Mouse (Mus musculus) midbrain, embryonic 14.5 days (tissue): ENCODE data around the gene Ankrd65. TPM values are rescaled to one million over a fixed set of nuclear protein-coding genes. Genes with fewer than 3 reads are reported as not detected.
"Not testable (repeated sequence)": the region's sequence is repeated elsewhere in the genome, so short reads cannot be mapped to it uniquely, and the experiment has no call there.

Experiments used
- ATAC-seq: fragments of 200-750 bp; cut with Nextera tagmentation; 2 replicates; pipeline ENCODE4 v1.8.0; 2017; ENCODE audit warnings: moderate number of reproducible peaks, moderate library complexity; ENCODE audit not compliant: low FRiP score, low TSS enrichment
- DNase-seq: peaks from one replicate; pipeline ENCODE4 v3.0.0-alpha.2; 2015
- H3K27ac ChIP-seq: fragments of 300-500 bp; sonication (generic); replicated peaks from 2 replicates; pipeline ENCODE4 v1.5.1; 2014; ENCODE audit warnings: mild to moderate bottlenecking, low read depth, low read length, moderate library complexity
- H3K27me3 ChIP-seq: fragments of 300-500 bp; sonication (generic); 2 replicates; pipeline ENCODE4 v1.6.1; 2014; ENCODE audit warnings: low read length, control low read depth, mixed read lengths; ENCODE audit not compliant: control insufficient read depth, insufficient read depth
- H3K36me3 ChIP-seq: fragments of 300-500 bp; sonication (generic); 2 replicates; pipeline ENCODE4 v1.6.1; 2014; ENCODE audit warnings: low read length, control low read depth; ENCODE audit not compliant: control insufficient read depth, insufficient read depth
- H3K4me1 ChIP-seq: fragments of 300-500 bp; sonication (generic); 2 replicates; pipeline ENCODE4 v1.6.1; 2014; ENCODE audit warnings: mild to moderate bottlenecking, antibody characterized with exemption, low read length, control low read depth; ENCODE audit not compliant: control insufficient read depth, insufficient read depth
- H3K4me2 ChIP-seq: fragments of 300-500 bp; sonication (generic); 2 replicates; pipeline ENCODE4 v1.6.1; 2014; ENCODE audit warnings: mild to moderate bottlenecking, low read length, moderate library complexity
- H3K4me3 ChIP-seq: fragments of 300-500 bp; sonication (generic); replicated peaks from 2 replicates; pipeline ENCODE4 v1.5.1; 2014; ENCODE audit warnings: low read depth, low read length
- H3K9ac ChIP-seq: fragments of 300-500 bp; sonication (generic); replicated peaks from 2 replicates; pipeline ENCODE4 v1.6.1; 2014; ENCODE audit warnings: mild to moderate bottlenecking, low read length, moderate library complexity
- H3K9me3 ChIP-seq: fragments of 300-500 bp; sonication (generic); 2 replicates; pipeline ENCODE4 v1.6.1; 2016; ENCODE audit warnings: low read length, control low read depth, mixed read lengths; ENCODE audit not compliant: control insufficient read depth
- WGBS: fragments of 180-500 bp; shearing (Covaris S2); extraction: QIAGEN DNeasy Blood & Tissue Kit; methylation state at CpG from one replicate; pipeline ENCODE4 v1.1.7; 2014; 5-methylcytosine and 5-hydroxymethylcytosine counted together
- polyA plus RNA-seq: library from polyadenylated mRNA; unstranded; fragments of >200 nt; fragmentation: Nextera tagmentation; extraction: Ambion mirVana; gene quantifications from 2 replicates; pipeline ENCODE4 v1.2.1, GENCODE M21; 2014

Gene Ankrd65
- polyA plus RNA-seq, 1 experiment from 2014 or later, result not detected

- no peak overlapping the region for H3K4me2 ChIP-seq
- no peaks in the 10 kb centered on the region for H3K9me3 ChIP-seq
- peaks cover 4% of the 10 kb centered on the region; the same call in 1 of the 2 replicates for H3K27me3 ChIP-seq
- no peak overlapping the region for H3K9ac ChIP-seq
- H3K4me3 ChIP-seq, result no peak overlapping the region
- 84% methylated on average over 4 of the region's 4 CpGs for WGBS
- no peak overlapping the region for H3K27ac ChIP-seq
- peaks cover 6% of the 10 kb centered on the region; the same call in 1 of the 2 replicates for H3K4me1 ChIP-seq
- ATAC-seq, result no peak
- H3K36me3 ChIP-seq, result no peaks in the 10 kb centered on the region
- no peak for DNase-seq
Measured at GRCm38 (mm10) chr4:155779498-155779897, 10.7 kb upstream of the Ankrd65 start.

GRCm38 (mm10) chr4:155780895-155781294 is 9.3 kb upstream of the Ankrd65 start:
- Histone ChIP-seq H3K9me3 (no peaks in the 10 kb centered on the region), H3K36me3 (no peaks in the 10 kb centered on the region), H3K4me3 (no peak overlapping the region), H3K4me1 (no peaks in the 10 kb centered on the region; the same call in 1 of the 2 replicates), H3K27ac (no peak overlapping the region), H3K9ac (no peak overlapping the region), H3K4me2 (no peak overlapping the region), H3K27me3 (no peaks in the 10 kb centered on the region)
- ATAC-seq (no peak), DNase-seq (peak; percentile 19)
- 27% methylated on average over 6 of the region's 6 CpGs for WGBS

- H3K9me3 ChIP-seq, result no peaks in the 10 kb centered on the region
- H3K27ac ChIP-seq, result peak overlapping the region; percentile 92
- H3K4me1 ChIP-seq, result no peaks in the 10 kb centered on the region; the same call in 1 of the 2 replicates
- ATAC-seq, result no peak; the same call in 1 of the 2 replicates
- peak overlapping the region; percentile 61 for H3K4me3 ChIP-seq
- no peaks in the 10 kb centered on the region for H3K36me3 ChIP-seq
- peak overlapping the region; percentile 69 for H3K4me2 ChIP-seq
- no peaks in the 10 kb centered on the region for H3K27me3 ChIP-seq
- DNase-seq, result peak; percentile 39
- 38% methylated on average over 16 of the region's 16 CpGs for WGBS
- H3K9ac ChIP-seq, result peak overlapping the region; percentile 82
Measured at GRCm38 (mm10) chr4:155783486-155784080, 6.7 kb upstream of the Ankrd65 start.

GRCm38 (mm10) chr4:155784081-155784701 is 6.0 kb upstream of the Ankrd65 start:
- Histone ChIP-seq H3K4me1 (no peaks in the 10 kb centered on the region; the same call in 1 of the 2 replicates), H3K27me3 (no peaks in the 10 kb centered on the region)
- ATAC-seq, result peak; percentile 86

GRCm38 (mm10) chr4:155785246-155785645 is 5.0 kb upstream of the Ankrd65 start:
- Histone ChIP-seq H3K9ac (no peak overlapping the region), H3K27ac (peak overlapping the region; percentile 20; the same call in 1 of the 2 replicates), H3K9me3 (no peaks in the 10 kb centered on the region), H3K4me1 (no peaks in the 10 kb centered on the region; the same call in 1 of the 2 replicates), H3K4me3 (no peak overlapping the region), H3K27me3 (no peaks in the 10 kb centered on the region), H3K4me2 (no peak overlapping the region), H3K36me3 (no peaks in the 10 kb centered on the region)
- ATAC-seq (no peak), DNase-seq (no peak)
- 78% methylated on average over 10 of the region's 10 CpGs for WGBS

More at GRCm38 (mm10) chr4:155784081-155784701, 6.0 kb upstream of the Ankrd65 start:
- under 1% methylated on average over 52 of the region's 52 CpGs for whole genome bisulfite sequencing
- peak overlapping the region; percentile 61 for H3K4me3 ChIP-seq
- H3K4me2 ChIP-seq, result peak overlapping the region; percentile 69
- H3K9ac ChIP-seq, result peak overlapping the region; percentile 82
- H3K36me3 ChIP-seq, result no peaks in the 10 kb centered on the region
- H3K27ac ChIP-seq, result peak overlapping the region; percentile 92
- no peaks in the 10 kb centered on the region for H3K9me3 ChIP-seq
- peak; percentile 90 for DNase-seq

- H3K27me3 ChIP-seq, result no peaks in the 10 kb centered on the region
- peak within 1 kb of the TSS; percentile 20; the same call in 1 of the 2 replicates for H3K27ac ChIP-seq
- DNase-seq (no peak), ATAC-seq (no peak)
- no peaks in the 10 kb centered on the region; the same call in 1 of the 2 replicates for H3K4me1 ChIP-seq
- 69% methylated on average over 5 of the region's 5 CpGs for WGBS
- no peaks in the 10 kb centered on the region for H3K9me3 ChIP-seq
- no peaks in the 10 kb centered on the region for H3K36me3 ChIP-seq
- H3K4me2 ChIP-seq, result peak within 1 kb of the TSS; percentile 69
- peak within 1 kb of the TSS; percentile 82; the same call in 1 of the 2 replicates for H3K9ac ChIP-seq
- H3K4me3 ChIP-seq, result peak within 1 kb of the TSS; percentile 61
Measured at GRCm38 (mm10) chr4:155785819-155786218, 4.4 kb upstream of the Ankrd65 start, which contains the start of gene Tmem88b. Gene Tmem88b, minus strand, starts transcription at chr4:155785874.

- 78% methylated on average over 3 of the region's 3 CpGs for WGBS
Measured at GRCm38 (mm10) chr4:155788300-155788699, 1.9 kb upstream of the Ankrd65 start.

GRCm38 (mm10) chr4:155788833-155789232 is 1.4 kb upstream of the Ankrd65 start:
- not testable (repeated sequence) for H3K4me2 ChIP-seq, H3K27me3 ChIP-seq, H3K36me3 ChIP-seq, H3K4me1 ChIP-seq, H3K4me3 ChIP-seq, H3K9ac ChIP-seq, ATAC-seq, H3K9me3 ChIP-seq, H3K27ac ChIP-seq, DNase-seq
- 87% methylated on average over 4 of the region's 4 CpGs for WGBS

More at GRCm38 (mm10) chr4:155788300-155788699, 1.9 kb upstream of the Ankrd65 start:
- ATAC-seq (no peak), DNase-seq (no peak)
- H3K36me3 ChIP-seq, result no peaks in the 10 kb centered on the region
- H3K9me3 ChIP-seq, result no peaks in the 10 kb centered on the region
- no peaks in the 10 kb centered on the region for H3K27me3 ChIP-seq
- H3K4me3 ChIP-seq, result no peak overlapping the region
- no peaks in the 10 kb centered on the region; the same call in 1 of the 2 replicates for H3K4me1 ChIP-seq
- H3K4me2 ChIP-seq, result no peak overlapping the region
- H3K27ac ChIP-seq, result no peak overlapping the region
- no peak overlapping the region for H3K9ac ChIP-seq
